Mouse (Mus musculus) megakaryocyte-erythroid progenitor cell, adult 5-6 weeks (primary cell): ENCODE measurements around the gene Pan2. TPM values are rescaled to one million over a fixed set of nuclear protein-coding genes. Genes with fewer than 3 reads are reported as not detected.
"Not testable (repeated sequence)": the region's sequence is repeated elsewhere in the genome, so short reads cannot be mapped to it uniquely, and the experiment has no call there.

ENCODE experiments used
- ATAC-seq: replicated peaks from 2 replicates; pipeline ENCODE4 v1.8.0; 2016; ENCODE audit warnings: mild to moderate bottlenecking, inconsistent platforms; ENCODE audit not compliant: severe bottlenecking, poor library complexity, low FRiP score, low TSS enrichment
- total RNA-seq, 2 experiments: library from RNA; stranded (forward) in 1 of 2; stranded (reverse) in 1 of 2; fragments of 200-1000, 215-1000 nt in 1 of 2; fragments of >200 nt in 1 of 2; fragmentation: Nextera tagmentation in 1 of 2; gene quantifications; 2 replicates each; pipeline ENCODE4 v1.2.3; 2014 to 2017

Gene Pan2
- total RNA-seq, 2 experiments from 2014 or later: 18.0 to 40.7 TPM

DNA sequence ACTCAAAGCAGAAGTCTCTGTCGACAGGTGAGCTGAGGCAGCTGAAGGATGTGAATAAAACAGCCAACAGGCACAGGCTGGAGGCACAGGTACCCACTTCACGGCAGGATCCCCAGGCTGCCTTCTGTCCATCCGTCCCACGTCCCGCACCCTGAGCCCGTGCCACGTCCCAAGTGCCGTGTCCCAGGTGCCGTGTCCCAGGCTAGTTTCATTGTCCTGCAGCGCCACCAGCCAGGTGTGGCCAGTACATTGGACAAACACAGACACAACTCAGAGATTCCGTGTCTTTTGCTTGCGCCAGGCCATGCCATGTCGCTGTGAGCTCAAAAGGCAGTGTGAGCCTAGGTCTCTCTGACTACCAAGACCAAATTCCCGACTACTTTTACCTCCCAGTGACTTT, 21.5 kb upstream of the Pan2 start:
- no peak for ATAC-seq

- ATAC-seq: no peak
Measured at GRCm38 (mm10) chr10:128282886-128283450, 20.2 kb upstream of the Pan2 start.

DNA sequence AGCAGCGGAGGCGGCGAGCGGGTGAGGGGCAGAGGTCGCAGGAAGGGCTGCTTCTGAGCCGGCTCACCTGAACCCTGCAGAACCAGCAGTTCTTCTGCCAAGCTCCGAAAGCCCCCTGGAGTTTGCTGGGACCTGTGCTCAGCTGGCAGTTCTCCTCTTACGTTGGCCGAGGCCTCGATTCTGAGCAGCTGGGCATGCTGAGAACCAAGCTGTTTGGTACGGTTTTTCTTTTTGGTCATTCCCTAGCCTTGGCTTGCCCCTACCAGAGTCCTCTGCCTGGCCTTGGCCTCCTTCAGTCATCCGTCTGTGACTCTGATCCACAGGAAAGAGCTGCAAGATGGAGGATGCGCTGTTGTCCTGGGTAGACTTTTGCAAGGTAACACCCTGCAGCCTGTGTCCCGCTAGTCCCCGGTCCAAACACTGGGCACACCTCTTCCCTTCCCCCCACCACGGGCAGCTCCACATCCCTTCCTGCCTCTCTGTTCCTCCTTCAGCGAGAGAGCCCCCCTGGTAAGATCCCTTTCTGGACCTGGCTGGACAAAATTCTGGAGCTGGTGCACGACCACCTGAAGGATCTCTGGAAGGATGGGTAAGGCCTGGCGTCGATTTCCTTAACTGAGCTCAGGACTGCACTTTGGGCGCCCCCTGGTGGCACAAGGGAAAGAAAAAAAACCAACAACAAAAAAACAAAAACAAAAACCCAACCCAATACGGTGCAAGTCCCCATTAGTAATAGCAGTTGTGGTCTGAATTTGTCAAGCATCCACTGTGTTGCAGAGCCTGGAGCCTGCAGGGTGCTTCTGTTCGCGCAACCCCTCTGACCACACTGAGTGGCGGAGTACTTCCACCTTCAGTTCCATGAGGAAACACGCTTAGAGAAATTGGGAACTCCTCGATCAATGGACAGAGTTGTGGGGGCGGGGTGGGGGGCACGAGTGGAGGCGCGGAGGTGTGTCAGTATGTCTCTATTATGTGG, 19.2 kb upstream of the Pan2 start:
- ATAC-seq: peak; percentile 64

DNA sequence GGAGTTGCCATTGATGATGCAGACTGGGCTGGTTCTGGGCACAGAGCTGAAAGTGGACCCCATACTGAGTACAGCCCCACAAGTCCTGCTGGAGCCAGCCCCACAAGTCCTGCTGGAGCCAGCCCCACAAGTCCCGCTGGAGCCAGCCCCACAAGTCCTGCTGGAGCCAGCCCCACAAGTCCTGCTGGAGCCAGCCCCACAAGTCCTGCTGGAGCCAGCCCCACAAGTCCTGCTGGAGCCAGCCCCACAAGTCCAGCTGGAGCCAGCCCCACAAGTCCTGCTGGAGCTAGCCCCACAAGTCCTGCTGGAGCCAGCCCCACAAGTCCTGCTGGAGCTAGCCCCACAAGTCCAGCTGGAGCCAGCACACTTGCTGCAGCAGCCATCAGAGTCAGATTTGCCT, 12.5 kb upstream of the Pan2 start:
- not testable (repeated sequence) for ATAC-seq

GRCm38 (mm10) chr10:128296370-128297090, 6.6 kb upstream of the Pan2 start:
- no peak for ATAC-seq

DNA sequence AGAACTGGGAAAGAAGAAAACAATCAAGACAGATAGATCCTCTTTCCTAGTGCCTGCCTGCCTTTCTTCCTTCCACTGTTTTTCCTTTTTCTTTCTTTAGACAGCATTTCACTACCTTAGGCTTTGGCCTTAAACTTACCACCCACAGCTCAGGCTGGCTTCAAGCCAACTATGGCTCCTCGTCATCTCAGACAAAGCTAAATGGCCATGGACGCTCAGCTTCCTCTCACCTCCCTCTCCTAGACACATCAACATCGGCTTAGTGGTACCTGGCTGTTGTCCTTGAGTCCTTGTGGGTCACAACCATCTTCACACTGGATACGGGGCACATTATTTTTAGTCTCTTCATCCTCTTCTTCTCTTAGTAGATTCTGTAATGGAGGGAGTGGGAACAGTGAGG, 5.9 kb upstream of the Pan2 start:
- no peak for ATAC-seq

DNA sequence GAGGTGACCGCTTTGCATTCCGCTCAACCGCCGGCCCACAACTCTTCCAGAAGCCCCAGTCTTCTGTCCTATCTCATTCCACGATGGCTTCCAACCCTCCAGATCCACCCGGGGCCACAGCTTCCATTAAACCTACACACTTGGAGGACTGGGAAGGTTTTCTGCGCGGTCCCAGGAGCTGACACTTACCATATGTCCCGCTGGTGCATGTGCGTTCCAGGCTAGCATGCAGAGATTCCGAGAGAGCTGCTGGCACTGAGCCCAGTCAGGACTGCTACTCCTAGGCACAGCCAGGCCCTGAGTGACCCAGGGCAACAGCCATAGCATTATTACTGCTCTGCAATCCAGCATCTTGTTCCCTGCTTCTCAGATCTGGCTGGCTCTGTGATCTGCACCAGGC, 5.5 kb upstream of the Pan2 start:
- ATAC-seq: no peak

DNA sequence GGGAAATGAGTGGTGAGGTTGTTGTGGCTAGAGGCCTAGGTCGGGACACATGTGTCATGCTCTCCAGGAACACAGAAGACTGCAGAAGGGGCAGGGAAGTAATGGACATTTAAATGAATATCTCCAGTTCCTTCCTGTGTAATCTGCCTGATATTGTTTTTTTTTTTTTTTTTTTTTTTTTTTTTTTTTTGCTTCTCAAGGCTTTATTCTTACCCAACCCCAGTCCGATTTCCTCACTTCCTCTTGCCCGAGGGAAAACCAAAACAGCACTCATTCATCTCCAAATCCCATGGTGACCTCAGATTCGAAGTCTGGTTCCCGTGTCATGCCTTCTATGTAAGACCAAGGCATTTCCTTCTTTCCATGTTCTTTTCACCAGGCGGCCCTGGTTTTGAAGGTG, 4.9 kb upstream of the Pan2 start:
- no peak for ATAC-seq

- ATAC-seq: no peak
Measured at GRCm38 (mm10) chr10:128298702-128299171, 4.4 kb upstream of the Pan2 start, which contains the start of gene Il23a. Gene Il23a, minus strand, starts transcription at chr10:128298752.

DNA sequence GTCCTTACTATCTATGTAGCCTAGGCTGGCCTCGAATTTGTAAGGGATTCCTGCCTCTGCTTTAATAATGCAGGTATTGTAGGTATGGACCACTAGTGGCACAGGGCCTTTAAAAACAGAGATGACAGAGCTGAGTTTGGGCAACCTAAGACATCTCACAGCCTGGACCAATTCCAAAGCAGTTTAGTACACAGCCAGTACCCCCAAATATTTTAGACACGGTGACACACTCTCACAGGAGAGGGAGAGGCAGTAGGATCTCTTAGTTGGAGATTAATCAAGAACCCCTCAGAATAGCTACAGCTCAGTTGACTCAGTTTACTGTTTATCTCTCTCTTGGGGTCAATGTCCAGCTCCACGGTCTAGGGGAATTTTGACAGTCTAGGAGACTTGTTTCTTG, 778 bp upstream of the Pan2 start:
- ATAC-seq: no peak

DNA sequence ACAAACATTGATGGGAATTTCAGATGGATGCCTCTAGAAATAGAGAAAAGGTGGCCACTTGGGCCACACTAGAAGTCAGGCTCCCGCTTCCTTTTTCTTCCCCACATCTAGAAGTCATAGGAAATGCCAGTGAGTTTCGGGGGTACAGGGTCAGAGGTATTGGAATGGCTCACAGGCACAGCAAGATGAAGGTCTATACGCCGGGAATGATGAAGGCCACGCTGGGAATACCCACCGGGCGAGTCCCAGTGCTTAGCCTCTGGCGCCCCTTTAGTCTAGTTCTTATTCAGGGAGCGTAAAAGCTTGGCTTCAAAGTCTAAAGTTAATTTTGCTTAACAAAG, 380 bp upstream of the Pan2 start:
- peak; percentile 20; the same call in 1 of the 2 replicates for ATAC-seq

- no peak for ATAC-seq
Measured at GRCm38 (mm10) chr10:128309654-128310053, 6.5 kb downstream of the Pan2 start.

- ATAC-seq: no peak
Measured at GRCm38 (mm10) chr10:128310177-128310576, 7.0 kb downstream of the Pan2 start.

GRCm38 (mm10) chr10:128310902-128311301, 7.8 kb downstream of the Pan2 start:
- no peak for ATAC-seq

DNA sequence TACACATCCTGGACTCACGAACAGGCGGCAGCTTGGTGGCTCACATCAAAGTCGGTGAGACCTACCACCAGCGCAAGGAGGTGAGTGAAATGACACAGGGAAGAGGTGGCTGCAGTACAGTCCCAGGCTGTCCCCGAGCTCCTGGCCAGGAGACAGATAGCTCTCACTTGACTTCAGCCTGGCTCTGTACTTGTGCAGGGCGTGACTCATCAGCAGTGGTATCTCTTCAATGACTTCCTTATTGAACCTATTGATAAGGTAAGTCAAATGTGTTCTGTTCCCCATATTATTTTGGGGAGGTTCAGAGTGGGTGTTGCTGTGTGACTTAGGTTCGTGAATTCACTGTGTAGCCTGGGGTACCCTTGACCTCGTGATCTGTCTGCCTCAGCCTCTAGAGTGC, 12.4 kb downstream of the Pan2 start:
- ATAC-seq: peak; percentile 65; the same call in 1 of the 2 replicates

DNA sequence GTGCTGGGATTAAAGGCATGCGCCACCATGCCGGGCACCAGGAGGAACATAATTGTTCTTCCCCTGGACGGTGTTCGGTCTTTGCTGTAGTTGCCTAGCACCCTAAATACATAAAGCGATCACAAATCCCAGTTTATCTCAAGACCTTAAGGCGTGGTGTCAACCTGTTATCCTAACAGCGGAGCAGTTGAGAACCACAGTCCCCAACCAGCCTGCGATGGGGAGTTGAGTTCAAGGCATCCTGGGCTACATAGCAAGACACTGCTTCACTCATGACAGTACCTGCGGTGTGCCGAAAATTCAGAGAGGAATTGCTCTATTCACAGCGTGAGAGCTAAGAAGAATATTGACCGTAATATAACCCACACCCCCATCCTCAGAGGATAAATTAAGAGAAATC, 18.5 kb downstream of the Pan2 start:
- peak; percentile 55 for ATAC-seq

GRCm38 (mm10) chr10:128322141-128323108, 19.3 kb downstream of the Pan2 start, which contains the start of gene Cnpy2:
Gene Cnpy2, plus strand, starts transcription at chr10:128322459.
- peak; percentile 79 for ATAC-seq

DNA sequence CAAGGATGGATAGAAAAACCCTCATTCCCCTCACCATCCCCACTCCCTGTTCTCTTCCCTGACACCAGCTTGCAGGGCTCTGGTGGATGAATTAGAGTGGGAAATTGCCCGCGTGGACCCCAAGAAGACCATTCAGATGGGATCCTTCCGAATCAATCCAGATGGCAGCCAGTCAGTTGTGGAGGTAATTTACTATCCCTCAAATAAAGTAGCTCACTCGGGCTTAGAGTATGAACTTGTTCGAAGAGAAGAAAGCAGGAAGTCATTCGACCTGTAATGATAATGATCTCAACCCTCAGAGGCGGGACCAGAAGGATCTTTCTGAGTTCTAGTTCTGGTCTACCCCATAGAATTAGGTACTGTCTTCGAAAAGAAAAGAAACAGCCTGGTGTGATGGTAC, 20.4 kb downstream of the Pan2 start:
- ATAC-seq: no peak

GRCm38 (mm10) chr10:128326825-128327224, 23.7 kb downstream of the Pan2 start:
- no peak for ATAC-seq
